Mouse (Mus musculus): ENCODE data around the gene Olfr938.

The Olfr938 gene

GRCm38 (mm10) chr9:39078787-39079186, at the start of gene Olfr938:
Olfr938 (minus strand) TSS chr9:39078887.
- no peak for DNase-seq

- DNase-seq, result no peak
These were observed 49.1 kb upstream of the Olfr938 start, which contains the start of gene Olfr27 for GRCm38 (mm10) chr9:39127831-39128230. Olfr27 (plus strand) TSS chr9:39128131.

GRCm38 (mm10) chr9:39127326-39127725, 48.6 kb upstream of the Olfr938 start:
- no peak for DNase-seq

- DNase-seq, result no peak
These were observed 13.8 kb downstream of the Olfr938 start, which contains the start of gene Olfr937 for GRCm38 (mm10) chr9:39064851-39065250. Olfr937 (minus strand) TSS chr9:39064951.

Measured in cerebellum, postnatal 10 days (tissue).